Mouse (Mus musculus) forebrain, embryonic 16.5 days (tissue): ENCODE data around the gene Selenoi. TPM values are rescaled to one million over a fixed set of nuclear protein-coding genes. Genes with fewer than 3 reads are reported as not detected.

Experiments used
- ATAC-seq: fragments of 200-750 bp; cut with Nextera tagmentation; 2 replicates; pipeline ENCODE4 v1.8.0; 2017; ENCODE audit warnings: mild to moderate bottlenecking, moderate library complexity
- H3K27ac ChIP-seq: fragments of 300-500 bp; sonication (generic); 2 replicates; pipeline ENCODE4 v1.5.1; 2014; ENCODE audit warnings: low read length, control low read depth
- H3K27me3 ChIP-seq: fragments of 300-500 bp; sonication (generic); replicated peaks from 2 replicates; pipeline ENCODE4 v1.6.1; 2014; ENCODE audit warnings: low read length; ENCODE audit not compliant: control insufficient read depth, insufficient read depth
- H3K36me3 ChIP-seq: fragments of 300-500 bp; sonication (generic); 2 replicates; pipeline ENCODE4 v1.6.1; 2014; ENCODE audit not compliant: control insufficient read depth, insufficient read depth
- H3K4me1 ChIP-seq: fragments of 300-500 bp; sonication (generic); replicated peaks from 2 replicates; pipeline ENCODE4 v1.6.1; 2014; ENCODE audit warnings: low read length; ENCODE audit not compliant: control insufficient read depth, insufficient read depth
- H3K4me2 ChIP-seq: fragments of 300-500 bp; sonication (generic); 2 replicates; pipeline ENCODE4 v1.6.1; 2014; ENCODE audit warnings: mild to moderate bottlenecking, low read length, control low read depth
- H3K4me3 ChIP-seq: fragments of 300-500 bp; sonication (generic); replicated peaks from 2 replicates; pipeline ENCODE4 v1.5.1; 2014; ENCODE audit warnings: mild to moderate bottlenecking, low read length, control low read depth
- H3K9ac ChIP-seq: fragments of 300-500 bp; sonication (generic); replicated peaks from 2 replicates; pipeline ENCODE4 v1.6.1; 2014; ENCODE audit warnings: low read depth, low read length, control low read depth
- H3K9me3 ChIP-seq: fragments of 300-500 bp; sonication (generic); 2 replicates; pipeline ENCODE4 v1.6.1; 2016; ENCODE audit warnings: low read length; ENCODE audit not compliant: control insufficient read depth
- WGBS: fragments of 180-500 bp; shearing (Covaris S2); extraction: QIAGEN DNeasy Blood & Tissue Kit; methylation state at CpG from one replicate; pipeline ENCODE4 v1.1.7; 2014; 5-methylcytosine and 5-hydroxymethylcytosine counted together
- polyA plus RNA-seq: library from polyadenylated mRNA; unstranded; fragments of >200 nt; fragmentation: Nextera tagmentation; extraction: Ambion mirVana; gene quantifications from 2 replicates; pipeline ENCODE4 v1.2.1, GENCODE M21; 2015

Selenoi gene
- 30.1 and 30.7 TPM in 2 replicates for polyA plus RNA-seq

GRCm38 (mm10) chr5:30232271-30232971 lies at the start of gene Selenoi:
TSS of gene Selenoi (plus strand) at chr5:30232581.
- ATAC-seq, result peak; percentile 100
- Histone ChIP-seq H3K4me3 (peak within 1 kb of the TSS; percentile 96), H3K9ac (peak within 1 kb of the TSS; percentile 91), H3K27me3 (no peaks in the 10 kb centered on the region), H3K9me3 (no peaks in the 10 kb centered on the region), H3K4me1 (peaks cover 21% of the 10 kb centered on the region), H3K36me3 (no peaks in the 10 kb centered on the region), H3K4me2 (peak within 1 kb of the TSS; percentile 83), H3K27ac (peak within 1 kb of the TSS; percentile 93)
- WGBS, result 1% methylated on average over 71 of the region's 71 CpGs

GRCm38 (mm10) chr5:30187687-30188485 lies 44.5 kb upstream of the Selenoi start:
- Histone ChIP-seq H3K9me3 (no peaks in the 10 kb centered on the region), H3K36me3 (peaks cover 19% of the 10 kb centered on the region), H3K9ac (no peak overlapping the region), H3K4me1 (no peaks in the 10 kb centered on the region), H3K4me3 (no peak overlapping the region), H3K27me3 (no peaks in the 10 kb centered on the region), H3K4me2 (no peak overlapping the region), H3K27ac (no peak overlapping the region)
- no peak for ATAC-seq
- WGBS, result 95% methylated on average over 12 of the region's 12 CpGs

- Histone ChIP-seq H3K9me3 (no peaks in the 10 kb centered on the region), H3K9ac (no peak overlapping the region), H3K4me1 (no peaks in the 10 kb centered on the region), H3K36me3 (peaks cover 7% of the 10 kb centered on the region; the same call in 1 of the 2 replicates), H3K4me2 (no peak overlapping the region), H3K27ac (no peak overlapping the region), H3K27me3 (no peaks in the 10 kb centered on the region), H3K4me3 (no peak overlapping the region)
- WGBS, result 76% methylated on average over 1 of the region's 1 CpGs
- no peak for ATAC-seq
Observed at GRCm38 (mm10) chr5:30192452-30192851, 39.9 kb upstream of the Selenoi start.

- Histone ChIP-seq H3K9me3 (no peaks in the 10 kb centered on the region), H3K36me3 (no peaks in the 10 kb centered on the region), H3K9ac (no peak overlapping the region), H3K27me3 (no peaks in the 10 kb centered on the region), H3K27ac (no peak overlapping the region), H3K4me1 (no peaks in the 10 kb centered on the region), H3K4me2 (no peak overlapping the region), H3K4me3 (no peak overlapping the region)
- 93% methylated on average over 5 of the region's 5 CpGs for WGBS
- no peak for ATAC-seq
Observed at GRCm38 (mm10) chr5:30195340-30195739, 37.0 kb upstream of the Selenoi start.

- Histone ChIP-seq H3K27me3 (no peaks in the 10 kb centered on the region), H3K4me3 (no peak overlapping the region), H3K9me3 (no peaks in the 10 kb centered on the region), H3K4me2 (no peak overlapping the region), H3K4me1 (no peaks in the 10 kb centered on the region), H3K27ac (no peak overlapping the region), H3K36me3 (no peaks in the 10 kb centered on the region), H3K9ac (no peak overlapping the region)
- no peak for ATAC-seq
- WGBS, result 78% methylated on average over 7 of the region's 7 CpGs
Observed at GRCm38 (mm10) chr5:30198257-30198656, 34.1 kb upstream of the Selenoi start.

GRCm38 (mm10) chr5:30201521-30201920 lies 30.9 kb upstream of the Selenoi start:
- peak; percentile 80 for ATAC-seq
- no peak overlapping the region for H3K27ac ChIP-seq
- H3K4me3 ChIP-seq, result no peak overlapping the region
- H3K36me3 ChIP-seq, result no peaks in the 10 kb centered on the region
- H3K4me1 ChIP-seq, result no peaks in the 10 kb centered on the region
- no peak overlapping the region for H3K9ac ChIP-seq
- H3K27me3 ChIP-seq, result no peaks in the 10 kb centered on the region
- no peaks in the 10 kb centered on the region for H3K9me3 ChIP-seq
- 50% methylated on average over 5 of the region's 5 CpGs for WGBS
- H3K4me2 ChIP-seq, result no peak overlapping the region

GRCm38 (mm10) chr5:30202221-30202620 lies 30.2 kb upstream of the Selenoi start:
- Histone ChIP-seq H3K4me1 (no peaks in the 10 kb centered on the region), H3K9me3 (no peaks in the 10 kb centered on the region), H3K4me2 (no peak overlapping the region), H3K36me3 (no peaks in the 10 kb centered on the region), H3K9ac (no peak overlapping the region), H3K27ac (no peak overlapping the region), H3K27me3 (no peaks in the 10 kb centered on the region), H3K4me3 (no peak overlapping the region)
- WGBS, result 93% methylated on average over 7 of the region's 7 CpGs
- ATAC-seq, result no peak

- no peaks in the 10 kb centered on the region for H3K27me3 ChIP-seq
- H3K9ac ChIP-seq, result no peak overlapping the region
- no peaks in the 10 kb centered on the region for H3K4me1 ChIP-seq
- no peak overlapping the region for H3K27ac ChIP-seq
- H3K4me3 ChIP-seq, result no peak overlapping the region
- no peak overlapping the region for H3K4me2 ChIP-seq
- 80% methylated on average over 10 of the region's 10 CpGs for WGBS
- ATAC-seq, result no peak
- no peaks in the 10 kb centered on the region for H3K9me3 ChIP-seq
- no peaks in the 10 kb centered on the region for H3K36me3 ChIP-seq
Observed at GRCm38 (mm10) chr5:30203216-30203885, 29.0 kb upstream of the Selenoi start.

- H3K36me3 ChIP-seq, result no peaks in the 10 kb centered on the region
- WGBS, result 50% methylated on average over 1 of the region's 1 CpGs
- no peak overlapping the region for H3K9ac ChIP-seq
- no peak overlapping the region for H3K27ac ChIP-seq
- no peaks in the 10 kb centered on the region for H3K9me3 ChIP-seq
- no peak for ATAC-seq
- H3K4me1 ChIP-seq, result no peaks in the 10 kb centered on the region
- H3K4me2 ChIP-seq, result no peak overlapping the region
- H3K4me3 ChIP-seq, result no peak overlapping the region
- H3K27me3 ChIP-seq, result no peaks in the 10 kb centered on the region
Observed at GRCm38 (mm10) chr5:30204441-30204840, 27.9 kb upstream of the Selenoi start.
